Mouse (Mus musculus): Measurements from ENCODE around the gene Cartpt. TPM values are rescaled to one million over a fixed set of nuclear protein-coding genes. Genes with fewer than 3 reads are reported as not detected.

The Cartpt gene
- under 1 TPM; 0.05 to 0.07 TPM for polyA plus RNA-seq (2012; fragmentation: generic; extraction: Trizol)

GRCm38 (mm10) chr13:99900965-99901364 is at the start of gene Cartpt:
Gene Cartpt (minus strand): TSS chr13:99901091.

Other genes with a start within 250 kb of the Cartpt start
- 10 to 100 TPM in 1 of 2 experiments, 1 to 10 TPM in 1; 3.5 to 25.3 TPM for gene Mccc2, start 114.5 kb upstream of the Cartpt start, polyA plus RNA-seq (2012; fragmentation: generic; extraction: Trizol)
- 1 to 10 TPM in 1 of 2 experiments, under 1 TPM in 1; 0.29 to 1.9 TPM for gene Bdp1, start 203.0 kb upstream of the Cartpt start, polyA plus RNA-seq (2012; fragmentation: generic; extraction: Trizol)
- gene Serf1, start 206.9 kb upstream of the Cartpt start, polyA plus RNA-seq (2012; fragmentation: generic; extraction: Trizol), result 10 to 100 TPM; 11.5 to 56.4 TPM
- gene Smn1, start 223.8 kb upstream of the Cartpt start, polyA plus RNA-seq (2012; fragmentation: generic; extraction: Trizol), result 10 to 100 TPM; 47.3 to 47.5 TPM

All from C3H10T1/2 (cell line).